Mouse (Mus musculus): ENCODE results near the gene B230217C12Rik. TPM values are rescaled to one million over a fixed set of nuclear protein-coding genes. Genes with fewer than 3 reads are reported as not detected.
A peak's percentile ranks its signal among the peaks of the same experiment; 100 is the strongest.

Gene B230217C12Rik
- polyA plus RNA-seq, 1 experiment from 2014 or later, result 15.0 TPM

DNA sequence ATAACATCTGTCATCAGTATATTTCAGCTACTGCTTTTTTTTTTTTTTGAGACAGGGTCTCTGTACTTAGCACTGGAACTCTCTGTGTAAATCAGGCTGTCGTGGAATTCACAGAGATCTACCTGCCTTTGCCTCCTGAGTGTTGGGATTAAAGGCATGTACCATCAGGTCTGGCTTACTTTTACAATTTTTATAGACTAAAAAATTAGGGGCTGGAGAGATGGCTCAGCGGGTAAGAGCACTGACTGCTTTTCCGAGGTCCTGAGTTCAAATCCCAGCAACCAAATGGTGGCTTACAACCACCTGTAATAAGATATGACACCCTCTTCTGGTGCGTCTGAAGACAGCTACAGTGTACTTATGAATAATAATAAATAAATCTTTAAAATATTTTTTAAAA is 39.8 kb downstream of the B230217C12Rik start:
- WGBS, result 89% methylated on average over 4 of the region's 4 CpGs
- no peak for DNase-seq (ENCODE audit: low spot score)
- no peak for ATAC-seq (ENCODE audit: insufficient read depth, low FRiP score, low TSS enrichment)

DNA sequence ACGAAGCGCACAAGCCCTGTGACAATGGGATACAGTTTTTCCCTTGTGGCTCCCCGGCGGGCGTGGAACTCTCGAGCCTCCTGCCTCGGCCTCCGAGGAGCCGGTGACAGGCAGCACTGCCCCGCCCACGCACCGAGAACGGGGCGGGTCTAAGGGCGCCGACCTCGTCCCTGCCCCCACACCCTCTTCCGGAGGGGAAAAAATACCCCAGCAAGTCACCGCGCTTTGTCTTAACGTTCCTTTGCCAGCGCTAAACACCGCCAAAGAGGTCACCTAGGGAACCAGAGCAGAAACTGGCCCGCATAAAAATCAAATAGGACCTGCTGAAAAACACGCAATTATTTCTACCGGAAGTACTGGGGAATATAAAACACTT is 43.0 kb downstream of the B230217C12Rik start:
- H3K27ac ChIP-seq (ENCODE audit: low read depth, low read length), result 0 out of 2 replicates have a peak overlapping the region, but pooled peaks have one; percentile 15
- H3K27me3 ChIP-seq (ENCODE audit: control insufficient read depth, insufficient read depth, low read length), result no peaks in the 10 kb centered on the region
- H3K4me2 ChIP-seq (ENCODE audit: low read depth), result peak overlapping the region; percentile 40
- peak; percentile 78 for DNase-seq (ENCODE audit: low spot score)
- H3K9me3 ChIP-seq (ENCODE audit: control insufficient read depth, low read length), result no peaks in the 10 kb centered on the region
- H3K4me3 ChIP-seq (ENCODE audit: low read depth, low read length), result peak overlapping the region; percentile 43
- WGBS, result 6% methylated on average over 26 of the region's 26 CpGs
- no peaks in the 10 kb centered on the region for H3K4me1 ChIP-seq (ENCODE audit: control insufficient read depth, insufficient read depth, low read length)
- peak overlapping the region; percentile 53 for H3K9ac ChIP-seq (ENCODE audit: low read length)
- no peaks in the 10 kb centered on the region for H3K36me3 ChIP-seq (ENCODE audit: control insufficient read depth, insufficient read depth, low read length)
- ATAC-seq (ENCODE audit: insufficient read depth, low FRiP score, low TSS enrichment), result peak; percentile 46; the same call in 1 of the 2 replicates

More for the DNA sequence above, 39.8 kb downstream of the B230217C12Rik start:
- H3K4me2 ChIP-seq (ENCODE audit: low read depth), result no peak overlapping the region
- no peak overlapping the region for H3K9ac ChIP-seq (ENCODE audit: low read length)
- H3K4me3 ChIP-seq (ENCODE audit: low read depth, low read length), result no peak overlapping the region
- H3K36me3 ChIP-seq (ENCODE audit: control insufficient read depth, insufficient read depth, low read length), result no peaks in the 10 kb centered on the region
- no peak overlapping the region for H3K27ac ChIP-seq (ENCODE audit: low read depth, low read length)
- H3K27me3 ChIP-seq (ENCODE audit: control insufficient read depth, insufficient read depth, low read length), result no peaks in the 10 kb centered on the region
- H3K9me3 ChIP-seq (ENCODE audit: control insufficient read depth, low read length), result no peaks in the 10 kb centered on the region
- H3K4me1 ChIP-seq (ENCODE audit: control insufficient read depth, insufficient read depth, low read length), result no peaks in the 10 kb centered on the region

DNA sequence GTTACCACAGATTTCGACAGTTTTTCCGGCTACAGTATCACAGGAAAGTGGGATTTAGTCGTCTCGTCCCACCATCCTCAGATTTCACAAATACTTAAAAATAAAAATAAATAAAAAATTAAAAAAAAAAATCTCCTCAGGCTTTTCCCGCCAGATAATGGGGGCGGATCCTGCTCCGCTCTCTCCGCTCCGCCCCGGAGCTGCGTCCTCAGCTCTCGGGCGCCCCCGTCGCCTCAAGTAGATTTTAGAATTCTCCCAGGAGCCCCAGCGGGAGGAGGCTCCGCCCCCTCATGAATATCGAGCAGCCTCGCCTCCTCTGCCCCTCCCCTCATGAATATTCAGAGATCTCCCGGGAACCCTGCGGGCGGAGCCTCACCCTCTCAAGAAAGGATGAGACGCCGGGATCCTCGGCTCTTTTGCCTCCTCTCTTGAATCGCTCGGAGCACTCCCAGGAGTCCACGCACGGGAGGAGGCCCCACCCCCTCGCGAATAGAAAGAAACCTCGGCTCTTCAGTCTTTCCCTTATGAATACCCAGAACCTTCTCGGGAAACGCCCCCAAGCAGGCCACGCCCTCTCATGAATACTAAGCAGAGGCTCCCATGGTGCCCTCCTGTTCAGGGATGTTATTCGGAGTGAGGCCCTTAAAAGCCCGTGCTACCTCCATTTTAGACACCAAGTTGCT is 43.5 kb downstream of the B230217C12Rik start, which contains the start of gene Fbxo47:
Gene Fbxo47, minus strand, starts transcription at position 237 of the 683 bp plus-strand sequence.
- no peaks in the 10 kb centered on the region for H3K36me3 ChIP-seq (ENCODE audit: control insufficient read depth, insufficient read depth, low read length)
- WGBS, result under 1% methylated on average over 37 of the region's 37 CpGs
- H3K27ac ChIP-seq (ENCODE audit: low read depth, low read length), result peak within 1 kb of the TSS; percentile 81; the same call in 1 of the 2 replicates
- ATAC-seq (ENCODE audit: insufficient read depth, low FRiP score, low TSS enrichment) (peak; percentile 94), DNase-seq (ENCODE audit: low spot score) (peak; percentile 97)
- no peaks in the 10 kb centered on the region for H3K27me3 ChIP-seq (ENCODE audit: control insufficient read depth, insufficient read depth, low read length)
- peak within 1 kb of the TSS; percentile 40 for H3K4me2 ChIP-seq (ENCODE audit: low read depth)
- peak within 1 kb of the TSS; percentile 53 for H3K9ac ChIP-seq (ENCODE audit: low read length)
- peak within 1 kb of the TSS; percentile 43 for H3K4me3 ChIP-seq (ENCODE audit: low read depth, low read length)
- no peaks in the 10 kb centered on the region for H3K4me1 ChIP-seq (ENCODE audit: control insufficient read depth, insufficient read depth, low read length)
- no peaks in the 10 kb centered on the region for H3K9me3 ChIP-seq (ENCODE audit: control insufficient read depth, low read length)

DNA sequence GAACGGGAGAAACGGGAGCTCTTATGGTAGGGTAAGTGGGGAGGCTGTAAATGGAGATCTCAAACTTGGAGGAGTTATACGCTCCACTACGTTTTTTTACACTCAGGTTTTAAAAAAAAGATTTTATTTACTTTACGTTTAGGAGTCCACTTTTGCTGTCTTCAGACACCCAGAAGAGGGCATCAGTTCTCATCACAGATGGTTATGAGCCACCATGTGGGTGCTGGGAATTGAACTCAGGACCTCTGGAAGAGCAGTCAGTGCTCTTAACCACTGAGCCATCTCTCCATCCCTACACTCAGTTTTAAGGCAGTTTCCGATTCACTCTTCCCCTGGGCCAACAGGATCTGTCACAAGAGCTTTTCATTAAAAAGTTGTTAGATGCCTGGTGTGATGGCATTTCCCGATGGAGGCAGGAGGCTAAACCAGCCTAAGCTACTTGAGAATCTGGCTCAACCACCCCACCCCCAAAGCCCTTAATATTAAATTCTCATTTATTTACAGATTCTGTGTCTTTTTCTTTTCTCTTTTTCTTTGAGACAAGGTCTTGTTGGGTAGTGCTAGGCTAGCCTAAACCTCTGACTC is 44.1 kb downstream of the B230217C12Rik start:
- Histone ChIP-seq H3K4me3 (ENCODE audit: low read depth, low read length) (peak overlapping the region; percentile 43), H3K4me2 (ENCODE audit: low read depth) (peak overlapping the region; percentile 19), H3K9ac (ENCODE audit: low read length) (peak overlapping the region; percentile 27; the same call in 1 of the 2 replicates), H3K9me3 (ENCODE audit: control insufficient read depth, low read length) (no peaks in the 10 kb centered on the region), H3K4me1 (ENCODE audit: control insufficient read depth, insufficient read depth, low read length) (no peaks in the 10 kb centered on the region), H3K36me3 (ENCODE audit: control insufficient read depth, insufficient read depth, low read length) (no peaks in the 10 kb centered on the region), H3K27ac (ENCODE audit: low read depth, low read length) (peak overlapping the region; percentile 81; the same call in 1 of the 2 replicates), H3K27me3 (ENCODE audit: control insufficient read depth, insufficient read depth, low read length) (no peaks in the 10 kb centered on the region)
- ATAC-seq (ENCODE audit: insufficient read depth, low FRiP score, low TSS enrichment) (0 out of 2 replicates have a peak, but pooled peaks have one; percentile 5), DNase-seq (ENCODE audit: low spot score) (no peak)
- WGBS, result 31% methylated on average over 7 of the region's 7 CpGs

DNA sequence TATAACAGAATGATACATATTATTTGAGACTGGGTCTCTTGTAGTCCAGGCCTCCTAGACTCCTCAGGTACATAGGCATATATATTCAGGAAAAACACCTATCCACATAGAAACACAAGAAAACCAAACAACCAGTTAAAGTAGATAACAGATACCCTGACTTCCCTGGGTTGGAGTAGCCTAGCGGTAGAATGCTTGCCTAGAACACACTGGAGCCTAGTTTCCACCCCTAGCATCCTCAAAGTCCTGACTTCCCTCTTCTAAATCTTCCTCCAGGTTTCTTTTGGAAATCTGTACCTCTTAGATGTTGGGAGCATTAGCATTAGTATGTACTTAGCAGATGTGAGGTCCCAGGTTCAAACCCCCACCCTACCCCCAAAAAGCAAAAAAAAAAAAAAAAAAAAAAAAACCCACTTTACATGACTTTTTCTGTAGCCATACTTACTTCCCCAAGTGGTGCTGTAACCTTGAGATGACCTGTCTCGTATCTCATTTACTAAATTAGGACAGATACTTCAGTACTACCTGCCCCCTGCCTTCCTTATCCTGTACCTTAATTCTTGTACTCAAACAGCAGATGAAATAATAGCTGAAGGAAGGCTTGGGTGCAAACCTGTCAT is 44.8 kb downstream of the B230217C12Rik start:
- ATAC-seq (ENCODE audit: insufficient read depth, low FRiP score, low TSS enrichment) (no peak), DNase-seq (ENCODE audit: low spot score) (no peak)
- Histone ChIP-seq H3K27me3 (ENCODE audit: control insufficient read depth, insufficient read depth, low read length) (no peaks in the 10 kb centered on the region), H3K4me3 (ENCODE audit: low read depth, low read length) (peak overlapping the region; percentile 43; the same call in 1 of the 2 replicates), H3K9me3 (ENCODE audit: control insufficient read depth, low read length) (no peaks in the 10 kb centered on the region), H3K9ac (ENCODE audit: low read length) (no peak overlapping the region), H3K27ac (ENCODE audit: low read depth, low read length) (no peak overlapping the region), H3K36me3 (ENCODE audit: control insufficient read depth, insufficient read depth, low read length) (no peaks in the 10 kb centered on the region), H3K4me2 (ENCODE audit: low read depth) (no peak overlapping the region), H3K4me1 (ENCODE audit: control insufficient read depth, insufficient read depth, low read length) (no peaks in the 10 kb centered on the region)
- WGBS, result 87% methylated on average over 2 of the region's 2 CpGs

DNA sequence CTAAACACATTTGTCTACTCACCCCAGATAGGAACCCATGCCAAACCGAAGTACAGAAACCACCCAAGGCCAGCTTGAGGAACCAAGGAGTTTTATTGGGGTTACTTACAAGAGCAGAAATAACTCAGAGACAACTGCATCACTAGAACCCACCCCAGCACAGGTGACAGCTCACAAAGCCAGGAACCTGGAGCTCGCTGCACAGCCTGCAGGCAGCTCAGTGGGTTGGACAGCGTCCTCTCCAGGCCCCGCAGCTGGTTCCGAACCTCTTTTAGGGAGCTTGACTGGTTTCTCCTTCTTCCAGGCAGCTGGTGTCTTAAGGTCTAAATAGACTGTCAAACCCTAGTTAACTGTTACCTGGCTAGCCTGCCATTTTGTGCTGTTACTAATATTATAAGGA is 51.2 kb downstream of the B230217C12Rik start:
- no peak for ATAC-seq (ENCODE audit: insufficient read depth, low FRiP score, low TSS enrichment)
- no peak overlapping the region for H3K9ac ChIP-seq (ENCODE audit: low read length)
- no peak for DNase-seq (ENCODE audit: low spot score)
- H3K4me2 ChIP-seq (ENCODE audit: low read depth), result no peak overlapping the region
- H3K27ac ChIP-seq (ENCODE audit: low read depth, low read length), result no peak overlapping the region
- 73% methylated on average over 5 of the region's 5 CpGs for WGBS
- H3K27me3 ChIP-seq (ENCODE audit: control insufficient read depth, insufficient read depth, low read length), result no peaks in the 10 kb centered on the region
- H3K9me3 ChIP-seq (ENCODE audit: control insufficient read depth, low read length), result no peaks in the 10 kb centered on the region
- no peak overlapping the region for H3K4me3 ChIP-seq (ENCODE audit: low read depth, low read length)
- no peaks in the 10 kb centered on the region for H3K4me1 ChIP-seq (ENCODE audit: control insufficient read depth, insufficient read depth, low read length)
- no peaks in the 10 kb centered on the region for H3K36me3 ChIP-seq (ENCODE audit: control insufficient read depth, insufficient read depth, low read length)

Other genes with a start within 250 kb of the B230217C12Rik start
- gene Epop, start 211.1 kb upstream of the B230217C12Rik start, polyA plus RNA-seq (2014; fragmentation: Nextera tagmentation; extraction: Ambion mirVana), result 9.7 and 11.0 TPM in 2 replicates
- 3.9 and 4.5 TPM in 2 replicates for gene Mllt6, start 177.4 kb upstream of the B230217C12Rik start, polyA plus RNA-seq (2014; fragmentation: Nextera tagmentation; extraction: Ambion mirVana)
- 20.2 and 21.1 TPM in 2 replicates for gene Cisd3, start 155.0 kb upstream of the B230217C12Rik start, polyA plus RNA-seq (2014; fragmentation: Nextera tagmentation; extraction: Ambion mirVana)
- 17.5 and 17.8 TPM in 2 replicates for gene Pcgf2, start 140.3 kb upstream of the B230217C12Rik start, polyA plus RNA-seq (2014; fragmentation: Nextera tagmentation; extraction: Ambion mirVana)
- gene Psmb3, start 137.4 kb upstream of the B230217C12Rik start, polyA plus RNA-seq (2014; fragmentation: Nextera tagmentation; extraction: Ambion mirVana), result 545 and 553 TPM in 2 replicates
- gene Pip4k2b, start 96.1 kb upstream of the B230217C12Rik start, polyA plus RNA-seq (2014; fragmentation: Nextera tagmentation; extraction: Ambion mirVana), result 2.0 and 2.8 TPM in 2 replicates
- 13.3 and 13.7 TPM in 2 replicates for gene Cwc25, start 74.2 kb upstream of the B230217C12Rik start, polyA plus RNA-seq (2014; fragmentation: Nextera tagmentation; extraction: Ambion mirVana)
- not detected in 2 replicates for gene 1700001P01Rik, start 64.9 kb upstream of the B230217C12Rik start, polyA plus RNA-seq (2014; fragmentation: Nextera tagmentation; extraction: Ambion mirVana)
- 453 and 457 TPM in 2 replicates for gene Rpl23, start 58.3 kb upstream of the B230217C12Rik start, polyA plus RNA-seq (2014; fragmentation: Nextera tagmentation; extraction: Ambion mirVana)
- gene Lasp1, start 41.8 kb upstream of the B230217C12Rik start, polyA plus RNA-seq (2014; fragmentation: Nextera tagmentation; extraction: Ambion mirVana), result 68.8 and 73.1 TPM in 2 replicates
- gene Fbxo47, start 43.4 kb downstream of the B230217C12Rik start, polyA plus RNA-seq (2014; fragmentation: Nextera tagmentation; extraction: Ambion mirVana), result 0.53 and 0.65 TPM in 2 replicates
- 0.24 TPM in 1 of 2 replicates, not detected in the other for gene Plxdc1, start 145.7 kb downstream of the B230217C12Rik start, polyA plus RNA-seq (2014; fragmentation: Nextera tagmentation; extraction: Ambion mirVana)
- 10.6 and 14.1 TPM in 2 replicates for gene Arl5c, start 155.4 kb downstream of the B230217C12Rik start, polyA plus RNA-seq (2014; fragmentation: Nextera tagmentation; extraction: Ambion mirVana)
- gene Cacnb1, start 182.3 kb downstream of the B230217C12Rik start, polyA plus RNA-seq (2014; fragmentation: Nextera tagmentation; extraction: Ambion mirVana), result 15.2 and 15.8 TPM in 2 replicates
- 926 and 968 TPM in 2 replicates for gene Rpl19, start 185.9 kb downstream of the B230217C12Rik start, polyA plus RNA-seq (2014; fragmentation: Nextera tagmentation; extraction: Ambion mirVana)
- 6.6 and 6.8 TPM in 2 replicates for gene Stac2, start 212.7 kb downstream of the B230217C12Rik start, polyA plus RNA-seq (2014; fragmentation: Nextera tagmentation; extraction: Ambion mirVana)